Mouse (Mus musculus): Measurements from ENCODE around the gene Ngef.

DNA sequence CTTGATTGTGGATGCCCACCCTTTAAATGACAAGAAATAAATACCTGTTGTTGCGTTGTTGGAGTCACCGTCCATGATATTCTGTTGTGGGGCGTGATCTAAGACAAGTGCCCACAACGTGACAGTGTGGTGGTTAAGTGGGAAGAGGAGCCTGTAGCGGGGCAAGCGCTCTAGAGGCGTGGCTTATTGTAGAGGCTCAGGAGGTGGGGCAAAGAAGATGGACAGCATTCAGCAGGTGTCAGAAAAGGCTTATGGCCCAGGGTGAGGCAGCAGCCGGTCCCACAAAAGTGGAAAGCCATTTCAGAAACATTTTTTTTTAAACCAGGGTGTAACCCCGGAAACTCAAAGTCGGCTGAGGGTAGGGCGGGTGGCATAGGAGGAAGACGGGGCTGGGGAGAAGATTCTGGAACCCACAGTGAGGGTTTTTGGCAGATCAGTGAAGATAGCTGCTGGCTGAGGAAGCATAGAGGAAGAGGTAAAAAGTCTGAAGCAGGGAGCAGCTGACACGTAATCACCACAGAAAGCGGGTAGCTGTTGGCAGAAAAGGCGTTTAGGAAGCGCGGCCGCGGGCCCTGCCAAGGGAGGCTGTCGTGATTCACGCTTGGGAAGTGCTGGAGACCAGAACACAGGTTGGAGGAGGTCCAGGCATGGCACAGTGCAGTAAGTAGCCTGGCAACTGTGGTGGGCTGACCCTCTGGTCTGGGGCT lies 33.9 kb upstream of the Ngef start:
- TF ChIP-seq POLR2A (IDR thresholded peaks at IDR 0.05; ENCODE audit: extremely low read depth, insufficient read depth, low read length) (no peak), CTCF (IDR thresholded peaks at IDR 0.05; ENCODE audit: extremely low read depth, insufficient read depth, low read length) (no peak)
